Mouse (Mus musculus): ENCODE data around the gene 4931422A03Rik. TPM values are rescaled to one million over a fixed set of nuclear protein-coding genes. Genes with fewer than 3 reads are reported as not detected.

The 4931422A03Rik gene
- not detected in 4 replicates for total RNA-seq (2023; ENCODE audit: inconsistent age)

DNA sequence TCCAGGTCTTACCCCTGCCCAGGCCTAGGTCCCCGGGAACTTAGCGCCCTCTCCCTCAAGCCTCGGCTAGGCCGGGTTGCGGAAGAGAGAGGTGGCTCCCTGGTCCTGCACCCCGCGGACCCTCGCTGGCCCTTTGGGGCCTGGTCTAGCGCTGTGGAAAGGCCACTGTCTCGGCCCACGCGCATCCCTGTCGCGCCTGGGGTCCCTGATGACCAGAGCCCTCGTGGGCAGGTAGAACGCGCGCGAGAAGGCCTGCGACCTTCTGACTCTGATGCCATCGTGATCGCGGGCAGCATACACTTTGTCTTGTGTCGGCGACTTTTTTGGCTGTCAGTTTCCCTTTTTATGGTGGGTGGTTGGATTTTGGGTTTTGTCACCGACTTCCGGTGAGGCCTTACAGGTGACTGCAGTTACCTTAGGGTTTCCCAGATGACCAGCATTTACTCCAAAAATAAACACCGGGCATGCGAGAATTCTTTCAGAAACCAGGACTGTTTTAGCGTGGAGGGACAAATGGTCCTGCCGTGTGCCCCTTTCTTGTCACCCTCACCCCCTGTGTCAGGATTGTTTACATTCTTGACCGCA is at the start of gene 4931422A03Rik:
Gene 4931422A03Rik, minus strand, starts transcription at position 223 of the 585 bp plus-strand sequence.

DNA sequence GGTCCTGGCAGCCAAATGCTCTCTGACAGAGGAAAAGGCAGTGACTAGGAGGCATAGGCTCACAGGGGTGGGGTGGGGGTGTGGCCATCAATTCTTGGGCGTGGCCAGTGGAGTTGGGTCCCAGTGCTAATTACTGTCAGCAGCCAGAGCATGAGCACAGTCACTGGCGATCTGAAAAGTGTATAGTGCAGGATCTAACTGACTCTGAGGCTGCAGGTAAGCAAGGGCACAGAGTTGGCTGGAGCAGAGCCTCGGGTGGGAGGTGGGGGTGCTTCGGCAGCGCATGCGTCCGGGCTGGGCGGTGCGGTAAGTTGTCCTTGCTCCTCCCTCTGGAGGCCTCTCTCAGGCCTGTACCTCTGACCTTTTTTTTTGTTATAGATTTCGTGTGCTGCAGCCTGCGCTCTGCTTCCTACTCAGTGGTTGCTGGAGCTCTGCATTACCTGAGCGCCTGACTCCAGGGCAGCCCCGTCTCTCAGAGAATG is 41.6 kb upstream of the 4931422A03Rik start, which contains the start of gene Cd59b:
Gene Cd59b, plus strand, starts transcription at position 146 of the 482 bp plus-strand sequence.

DNA sequence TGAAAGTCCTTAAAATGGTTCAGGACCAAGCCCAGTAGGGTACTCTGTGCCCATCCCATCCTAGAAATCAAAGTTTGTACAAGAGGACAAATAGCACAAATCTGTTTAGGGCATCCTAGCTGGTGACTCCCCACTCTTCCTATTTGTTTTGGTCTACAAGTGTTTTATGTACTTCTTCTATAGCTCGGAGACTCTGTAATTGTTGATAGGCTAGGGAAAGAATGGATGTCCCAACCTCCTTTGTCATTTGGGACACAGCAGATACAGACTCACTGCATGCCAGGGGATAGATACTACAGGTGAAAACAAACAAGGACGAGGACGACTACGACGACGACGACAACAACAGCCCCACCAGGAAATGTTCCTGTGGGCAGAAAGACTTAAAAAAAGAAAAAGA is 40.3 kb upstream of the 4931422A03Rik start, which contains the start of gene Gm10799:
Gene Gm10799, minus strand, starts transcription at position 101 of the 400 bp plus-strand sequence.

DNA sequence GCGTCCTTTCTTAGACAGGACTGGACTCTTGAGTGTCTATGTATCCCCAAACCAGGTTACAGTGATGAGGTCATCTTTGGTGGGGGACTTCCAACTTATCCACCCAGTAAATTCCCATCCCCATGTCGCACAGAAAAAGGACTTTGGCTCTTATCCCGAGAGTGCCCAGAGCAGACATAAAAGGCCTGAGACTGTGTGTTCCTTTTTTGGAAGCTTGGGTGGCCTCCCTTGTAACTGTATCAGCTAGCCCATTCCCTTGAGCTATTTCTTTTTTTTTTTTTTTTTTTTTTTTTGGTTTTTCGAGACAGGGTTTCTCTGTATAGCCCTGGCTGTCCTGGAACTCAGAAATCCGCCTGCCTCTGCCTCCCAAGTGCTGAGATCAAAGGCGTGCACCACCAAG is 37.4 kb upstream of the 4931422A03Rik start, which contains the start of gene Gm10912:
Gene Gm10912, plus strand, starts transcription at position 301 of the 400 bp plus-strand sequence.

DNA sequence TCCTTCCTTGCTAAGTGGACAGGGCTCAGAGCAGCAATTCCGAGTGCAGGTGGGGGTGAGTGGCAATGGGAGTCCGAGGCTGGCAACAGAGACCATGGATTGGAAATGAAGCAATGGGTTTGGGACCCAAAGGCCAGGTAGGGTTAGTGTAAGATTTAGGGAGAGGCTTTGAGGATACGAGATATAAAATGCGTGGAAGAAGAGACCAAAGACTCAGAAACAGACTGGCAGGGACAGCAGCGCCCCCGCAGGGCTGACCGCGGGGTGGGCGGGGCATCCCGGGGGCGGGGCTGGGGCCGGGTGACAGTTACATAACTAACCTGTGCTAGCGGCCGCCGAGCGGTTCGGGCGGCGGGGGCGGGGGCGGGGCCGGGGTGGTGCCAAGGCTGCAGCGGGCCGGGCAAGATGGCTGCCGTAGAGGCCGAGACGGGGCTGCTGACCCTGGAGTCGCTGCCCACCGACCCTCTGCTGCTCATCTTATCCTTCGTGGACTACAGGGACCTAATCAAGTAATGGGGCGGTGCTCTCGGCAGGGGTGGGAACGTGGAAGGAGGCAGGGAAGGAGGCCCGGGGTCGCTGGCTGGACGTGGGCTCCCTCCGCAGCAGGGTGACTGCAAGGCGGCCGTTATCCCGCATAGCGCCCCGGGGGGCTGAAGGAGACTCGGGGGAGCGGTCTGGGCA is 563 bp downstream of the 4931422A03Rik start, which contains the start of gene Fbxo3:
Gene Fbxo3, plus strand, starts transcription at position 264 of the 681 bp plus-strand sequence.

DNA sequence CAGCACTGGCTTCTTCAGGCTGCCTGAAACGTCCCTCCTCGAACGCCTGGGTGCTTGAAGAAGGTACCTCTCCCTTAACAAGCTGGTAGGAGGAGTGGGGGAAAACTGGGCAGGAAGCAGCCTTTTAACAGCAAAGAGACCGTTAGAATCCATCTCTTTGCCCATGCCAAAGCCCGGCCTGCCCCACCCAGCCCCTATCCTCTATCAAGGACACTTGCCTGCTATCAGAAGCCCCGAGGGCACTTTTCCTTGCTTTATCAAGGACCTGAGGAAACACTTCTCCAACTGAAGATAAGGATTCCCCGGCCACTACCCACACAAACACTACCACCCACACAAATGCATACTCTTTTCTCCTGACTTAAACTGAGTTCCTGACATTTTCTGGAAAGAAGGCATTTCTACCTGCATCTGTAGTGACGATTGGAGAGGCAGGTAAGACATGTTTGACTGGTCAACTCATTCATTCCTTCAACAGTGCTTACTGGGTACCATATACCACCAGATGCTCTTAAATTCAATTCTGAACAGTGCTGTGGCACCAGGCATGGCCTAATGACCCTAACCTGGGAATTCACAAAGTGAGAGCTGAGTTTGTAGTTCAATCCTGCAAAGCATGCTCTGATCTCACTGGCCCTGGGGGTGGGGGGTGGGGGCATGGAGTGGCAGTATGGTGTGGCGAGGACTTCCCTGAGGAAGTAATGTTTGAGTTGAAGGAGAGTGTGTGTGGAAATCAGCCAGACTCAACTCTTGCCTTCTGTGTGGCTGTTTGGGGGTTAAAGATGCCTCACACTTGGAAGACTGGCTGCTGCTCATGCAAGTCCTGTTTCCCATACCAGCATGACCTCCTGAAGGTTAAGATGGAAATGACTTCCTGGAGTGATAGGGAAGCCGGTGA is 70.3 kb downstream of the 4931422A03Rik start, which contains the start of gene Lmo2:
Gene Lmo2, plus strand, starts transcription at position 338 of the 898 bp plus-strand sequence.

Other genes with a start within 250 kb of the 4931422A03Rik start
- 351 to 378 TPM (median 375 TPM) in 4 replicates for gene Caprin1, start 230.7 kb downstream of the 4931422A03Rik start, total RNA-seq (2023; ENCODE audit: inconsistent age)
- gene Lmo2, start 70.4 kb downstream of the 4931422A03Rik start, total RNA-seq (2023; ENCODE audit: inconsistent age), result 195 to 223 TPM (median 208 TPM) in 4 replicates
- gene Fbxo3, start 640 bp downstream of the 4931422A03Rik start, total RNA-seq (2023; ENCODE audit: inconsistent age), result 23.7 to 25.2 TPM (median 24.5 TPM) in 4 replicates
- gene Gm10912, start 37.5 kb upstream of the 4931422A03Rik start, total RNA-seq (2023; ENCODE audit: inconsistent age), result 0.29 to 0.72 TPM (median 0.51 TPM) in 3 of 4 replicates, not detected in the other
- not detected in 4 replicates for gene Gm10799, start 40.2 kb upstream of the 4931422A03Rik start, total RNA-seq (2023; ENCODE audit: inconsistent age)
- gene Cd59b, start 41.5 kb upstream of the 4931422A03Rik start, total RNA-seq (2023; ENCODE audit: inconsistent age), result 0.67 TPM in 1 of 4 replicates, not detected in the others
- gene Cd59a, start 67.4 kb upstream of the 4931422A03Rik start, total RNA-seq (2023; ENCODE audit: inconsistent age), result 0.51 to 1.2 TPM (median 0.69 TPM) in 4 replicates
- gene A930018P22Rik, start 94.4 kb upstream of the 4931422A03Rik start, total RNA-seq (2023; ENCODE audit: inconsistent age), result not detected in 4 replicates

All from B cell, adult (primary cell).